Mouse (Mus musculus): Measurements from ENCODE around the gene Gtf2h2.

- no peak for TF ChIP-seq CTCF (IDR thresholded peaks at IDR 0.05; ENCODE audit: borderline replicate concordance, extremely low read depth, insufficient read depth, insufficient read length)
- TF ChIP-seq POLR2A (IDR thresholded peaks at IDR 0.05; ENCODE audit: borderline replicate concordance, extremely low read depth, insufficient read depth, insufficient read length, poor library complexity, severe bottlenecking), result no peak
These were observed 78.0 kb downstream of the Gtf2h2 start for GRCm38 (mm10) chr13:100414428-100414827.

Data from brain, embryonic 14.5 days (tissue).